Mouse (Mus musculus) layer of hippocampus, postnatal 36 days (tissue): ENCODE data around the gene Nodal. TPM values are rescaled to one million over a fixed set of nuclear protein-coding genes. Genes with fewer than 3 reads are reported as not detected.

Source experiments
- DNase-seq, 2 experiments: peaks; one replicate each; pipeline ENCODE4 v3.0.0; 2022
- total RNA-seq, 2 experiments: library from RNA; stranded (reverse); gene quantifications; 2 replicates each; pipeline ENCODE4 v1.2.3; 2021

Gene Nodal
- total RNA-seq: under 1 TPM in 1 of 2 experiments, not detected in 1; 0.22 TPM

- no peak for DNase-seq
Observed at GRCm38 (mm10) chr10:61417672-61418071, at the start of gene Nodal. Gene Nodal (plus strand): TSS chr10:61417972.

GRCm38 (mm10) chr10:61369755-61370154 lies 48.0 kb upstream of the Nodal start:
- no peak for DNase-seq

- DNase-seq: no peak
Observed at GRCm38 (mm10) chr10:61370273-61370979, 47.3 kb upstream of the Nodal start.

- DNase-seq: no peak
Observed at GRCm38 (mm10) chr10:61371884-61372584, 45.7 kb upstream of the Nodal start.

- DNase-seq: no peak
Observed at GRCm38 (mm10) chr10:61372585-61372923, 45.2 kb upstream of the Nodal start.

- no peak for DNase-seq
Observed at GRCm38 (mm10) chr10:61374076-61374475, 43.7 kb upstream of the Nodal start.

- no peak for DNase-seq
Observed at GRCm38 (mm10) chr10:61374771-61375481, 42.8 kb upstream of the Nodal start.

GRCm38 (mm10) chr10:61378050-61378449 lies 39.7 kb upstream of the Nodal start:
- DNase-seq: no peak

- no peak for DNase-seq
Observed at GRCm38 (mm10) chr10:61378698-61379097, 39.1 kb upstream of the Nodal start.

- DNase-seq: no peak
Observed at GRCm38 (mm10) chr10:61379340-61380040, 38.3 kb upstream of the Nodal start.

- DNase-seq: no peak
Observed at GRCm38 (mm10) chr10:61380186-61380585, 37.6 kb upstream of the Nodal start.

GRCm38 (mm10) chr10:61381823-61382222 lies 35.9 kb upstream of the Nodal start:
- no peak for DNase-seq

GRCm38 (mm10) chr10:61382281-61382731 lies 35.5 kb upstream of the Nodal start:
- DNase-seq: no peak

- DNase-seq: peak; percentile 54 to 56
Observed at GRCm38 (mm10) chr10:61383021-61383714, 34.6 kb upstream of the Nodal start, which contains the start of gene Pald1. Gene Pald1 (minus strand): TSS chr10:61383530.

GRCm38 (mm10) chr10:61383715-61384047 lies 34.1 kb upstream of the Nodal start:
- no peak for DNase-seq

- DNase-seq: no peak
Observed at GRCm38 (mm10) chr10:61385174-61385573, 32.6 kb upstream of the Nodal start.

GRCm38 (mm10) chr10:61386284-61386683 lies 31.5 kb upstream of the Nodal start:
- no peak for DNase-seq

- DNase-seq: no peak
Observed at GRCm38 (mm10) chr10:61389020-61389419, 28.8 kb upstream of the Nodal start.

GRCm38 (mm10) chr10:61390148-61390547 lies 27.6 kb upstream of the Nodal start:
- no peak for DNase-seq

GRCm38 (mm10) chr10:61392584-61392983 lies 25.2 kb upstream of the Nodal start:
- DNase-seq: no peak

GRCm38 (mm10) chr10:61394476-61395136 lies 23.2 kb upstream of the Nodal start:
- no peak for DNase-seq

GRCm38 (mm10) chr10:61398125-61398524 lies 19.6 kb upstream of the Nodal start:
- no peak for DNase-seq
